Comparison of ENCODE assay signal across 17 mouse cellular contexts in genomic region chr9:83951336-83951735, GRCm38 (mm10). TPM values are rescaled to one million over a fixed set of nuclear protein-coding genes. Genes with fewer than 3 reads are reported as not detected.
A peak's percentile ranks its signal among the peaks of the same experiment; 100 is the strongest.
DNase-seq lines count a peak whose midpoint lies in the region; ATAC-seq and TF ChIP-seq lines count a peak whose summit lies in the region.
"Had no signal": no experiment of that assay in that cellular context is flagged by ENCODE, and none has a peak within 500 bp of the region (broad histone marks: within the 10 kb centered on the region; RNA-seq: fewer than 3 reads in every experiment).

No protein-coding gene starts in this region.

- H3K4me2 ChIP-seq in forebrain, embryonic 13.5 days, result no peak overlapping the region
- H3K4me2 ChIP-seq: embryonic facial prominence, embryonic 13.5 days; forebrain, embryonic 12.5 days; heart, embryonic 13.5 days; hindbrain, embryonic 15.5 days had no signal

- H3K79me2 ChIP-seq in liver, adult 2 months (ENCODE audit: control insufficient read depth, insufficient read depth, low read length), result no peaks in the 10 kb centered on the region; the same call in 1 of the 2 replicates

- peak overlapping the region; percentile 70 for H3K27ac ChIP-seq in liver, adult 2 months (replicated peaks; ENCODE audit: insufficient read depth, low read depth, low read length)
- no peak overlapping the region for H3K27ac ChIP-seq in forebrain, embryonic 13.5 days
- H3K27ac ChIP-seq: embryonic facial prominence, embryonic 13.5 days; forebrain, embryonic 12.5 days; heart, embryonic 13.5 days; hindbrain, embryonic 15.5 days had no signal

- ATAC-seq in megakaryocyte-erythroid progenitor cell, adult 5-6 weeks (replicated peaks; ENCODE audit: low FRiP score, low TSS enrichment, poor library complexity, severe bottlenecking), result 0 out of 2 replicates have a peak, but pooled peaks have one; percentile 50
- ATAC-seq in forebrain, embryonic 13.5 days, result no peak
- ATAC-seq: forebrain, postnatal 0 days had no signal

- TF ChIP-seq CTCF in liver, adult 2 months (IDR thresholded peaks at IDR 0.05; ENCODE audit: low read depth, low read length), result no peak

- TF ChIP-seq POLR2A in liver, adult 2 months (IDR thresholded peaks at IDR 0.05; ENCODE audit: extremely low read depth, insufficient read depth, low read length), result no peak

- H3K9me3 ChIP-seq in forebrain, embryonic 13.5 days (replicated peaks), result no peaks in the 10 kb centered on the region
- H3K9me3 ChIP-seq: embryonic facial prominence, embryonic 13.5 days; forebrain, embryonic 12.5 days; heart, embryonic 13.5 days; hindbrain, embryonic 15.5 days had no signal

- peaks cover 10% of the 10 kb centered on the region for H3K36me3 ChIP-seq in liver, adult 2 months (ENCODE audit: control insufficient read depth, insufficient read depth, low read length)
- no peaks in the 10 kb centered on the region for H3K36me3 ChIP-seq in forebrain, embryonic 13.5 days (ENCODE audit: poor library complexity, severe bottlenecking)
- H3K36me3 ChIP-seq: forebrain, embryonic 12.5 days; hindbrain, embryonic 15.5 days had no signal

- 24% methylated on average over 4 of the region's 4 CpGs for WGBS in liver, adult 2 months
- 91% methylated on average over 4 of the region's 4 CpGs for WGBS in forebrain, embryonic 13.5 days

- peak; percentile 57 for DNase-seq in kidney, adult 11 months
- DNase-seq in kidney, adult 9 months, result no peak
- peak; percentile 94 for DNase-seq in liver, adult 2 months (ENCODE audit: extremely low read depth, low read depth, low spot score)
- no peak for DNase-seq in liver
- DNase-seq: adrenal gland, postnatal 25 days; cerebellum, adult 18-20 months; cerebellum, adult 9-11 months; cerebellum, postnatal 36 days; forebrain, postnatal 0 days; gastrocnemius, postnatal 14 days; heart, postnatal 36 days had no signal

- H3K4me1 ChIP-seq in liver, adult 2 months (ENCODE audit: control insufficient read depth, insufficient read depth, low read length), result peaks cover 19% of the 10 kb centered on the region
- H3K4me1 ChIP-seq in forebrain, embryonic 13.5 days, result no peaks in the 10 kb centered on the region
- H3K4me1 ChIP-seq: embryonic facial prominence, embryonic 13.5 days; forebrain, embryonic 12.5 days; heart, embryonic 13.5 days; hindbrain, embryonic 15.5 days had no signal

- no peak overlapping the region for H3K4me3 ChIP-seq in liver, adult 2 months (ENCODE audit: insufficient read depth, low read depth, low read length)
- no peak overlapping the region for H3K4me3 ChIP-seq in forebrain, embryonic 13.5 days
- H3K4me3 ChIP-seq: embryonic facial prominence, embryonic 13.5 days; forebrain, embryonic 12.5 days; heart, embryonic 13.5 days; hindbrain, embryonic 15.5 days had no signal

- H3K9ac ChIP-seq in liver, adult 2 months (ENCODE audit: low read depth, low read length), result peak overlapping the region; percentile 40
- no peak overlapping the region for H3K9ac ChIP-seq in forebrain, embryonic 13.5 days
- H3K9ac ChIP-seq: embryonic facial prominence, embryonic 13.5 days; forebrain, embryonic 12.5 days; forebrain, postnatal 0 days; heart, embryonic 13.5 days; hindbrain, embryonic 15.5 days had no signal

- no peaks in the 10 kb centered on the region for H3K27me3 ChIP-seq in liver, adult 2 months (ENCODE audit: control insufficient read depth, insufficient read depth, low read length)
- H3K27me3 ChIP-seq in forebrain, embryonic 13.5 days, result no peaks in the 10 kb centered on the region
- H3K27me3 ChIP-seq: embryonic facial prominence, embryonic 13.5 days; forebrain, embryonic 12.5 days; heart, embryonic 13.5 days; hindbrain, embryonic 15.5 days had no signal

RNA-seq across cellular contexts. Expression of gene Bckdhb, which starts 26.4 kb away (rescaled TPM):
- 85.8 and 99.6 TPM in 2 replicates for total RNA-seq in liver, adult 2 months (2014; rRNA removed)
- 66.0 and 76.8 TPM in 2 replicates for polyA plus RNA-seq in liver, adult 2 months (2012; rRNA removed)
- total RNA-seq in megakaryocyte-erythroid progenitor cell, adult 5-6 weeks (2014; fragmentation: Nextera tagmentation), result 20.0 and 40.7 TPM in 2 replicates
- total RNA-seq in megakaryocyte-erythroid progenitor cell, adult 5-6 weeks (2017), result 12.2 and 13.8 TPM in 2 replicates
- polyA plus RNA-seq in forebrain, embryonic 13.5 days (2015; fragmentation: Nextera tagmentation; extraction: Ambion mirVana), result 40.1 and 47.5 TPM in 2 replicates

Comparison
In these comparisons a context has a peak if more than half of its experiments do, and no peak if none do; other contexts are left out.
1. DNase-seq: peak in kidney, adult 11 months (single experiment) and liver, adult 2 months (single experiment); none in kidney, adult 9 months (single experiment) and liver (single experiment).